Mouse (Mus musculus): ENCODE data around the gene Anks1b. TPM values are rescaled to one million over a fixed set of nuclear protein-coding genes. Genes with fewer than 3 reads are reported as not detected.
A peak's percentile ranks its signal among the peaks of the same experiment; 100 is the strongest.

Anks1b gene
- polyA plus RNA-seq, 1 experiment from 2014 or later: 1.9 TPM

DNA sequence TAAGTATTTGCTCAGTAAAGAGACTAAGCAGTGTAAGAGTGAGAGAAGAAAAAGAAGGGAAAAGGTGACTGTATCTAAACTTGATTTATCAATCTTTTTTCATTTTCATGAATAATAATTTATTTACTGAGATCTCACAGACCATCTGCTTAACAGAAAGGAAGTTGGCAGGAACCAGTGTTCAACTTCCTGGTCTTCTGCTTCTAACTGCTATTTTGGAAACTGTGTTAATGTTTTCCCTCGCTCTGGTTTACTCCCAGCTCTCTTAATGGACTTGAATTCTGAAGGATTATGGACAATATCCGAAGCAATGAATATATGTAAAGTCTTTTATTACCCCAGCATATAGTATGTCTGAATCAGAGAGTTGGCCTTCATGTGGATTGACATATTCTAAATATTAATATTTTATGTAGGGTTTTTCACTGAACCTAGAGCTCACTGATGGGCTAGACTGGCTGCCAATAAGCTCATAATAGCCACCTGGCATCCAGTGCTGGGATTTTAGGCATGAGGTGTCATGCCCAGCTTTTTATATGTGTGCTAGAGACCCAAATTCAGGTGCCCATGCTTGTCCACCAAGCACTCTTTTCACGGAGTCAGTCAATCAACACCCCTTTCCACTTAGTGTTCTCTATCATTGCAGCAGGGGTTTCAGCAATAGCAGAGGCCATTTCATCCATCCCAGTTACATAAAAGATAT is 349.6 kb downstream of the Anks1b start:
- Histone ChIP-seq H3K9me3 (ENCODE audit: control insufficient read depth) (no peaks in the 10 kb centered on the region), H3K36me3 (ENCODE audit: control insufficient read depth, insufficient read depth) (no peaks in the 10 kb centered on the region), H3K4me1 (replicated peaks; ENCODE audit: control insufficient read depth, insufficient read depth, low read length) (no peaks in the 10 kb centered on the region), H3K9ac (ENCODE audit: low read depth, low read length) (no peak overlapping the region), H3K4me2 (replicated peaks; ENCODE audit: low read depth) (no peak overlapping the region), H3K4me3 (ENCODE audit: low read depth, low read length) (no peak overlapping the region), H3K27me3 (replicated peaks; ENCODE audit: control insufficient read depth, insufficient read depth, low read length) (no peaks in the 10 kb centered on the region), H3K27ac (ENCODE audit: low read depth, low read length) (no peak overlapping the region)
- WGBS: 76% methylated on average over 3 of the region's 3 CpGs
- TF ChIP-seq CTCF (IDR thresholded peaks at IDR 0.05; ENCODE audit: low read depth): no peak
- no peak for ATAC-seq

DNA sequence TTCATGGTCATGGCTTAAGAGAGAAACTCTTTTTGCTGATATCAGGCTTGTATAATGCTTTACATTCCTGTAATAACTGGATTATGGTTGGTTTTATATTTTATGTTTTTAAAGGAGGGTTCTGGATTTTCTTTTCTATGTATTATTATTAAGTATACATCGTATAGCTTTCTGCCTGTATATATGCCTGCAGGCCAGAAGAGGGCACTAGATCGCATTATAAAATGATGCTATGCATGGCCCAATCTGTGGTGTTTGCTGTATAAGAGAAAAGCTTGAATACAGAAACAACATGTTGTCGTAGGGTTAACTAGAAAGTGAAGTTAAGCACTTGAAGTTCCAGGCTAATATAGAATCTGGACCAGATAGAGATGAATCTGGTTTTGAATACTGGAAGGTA is 362.0 kb downstream of the Anks1b start:
- Histone ChIP-seq H3K4me2 (replicated peaks; ENCODE audit: low read depth) (no peak overlapping the region), H3K4me1 (replicated peaks; ENCODE audit: control insufficient read depth, insufficient read depth, low read length) (no peaks in the 10 kb centered on the region), H3K9me3 (ENCODE audit: control insufficient read depth) (0 out of 2 replicates have a peak, but pooled peaks cover 4% of the 10 kb centered on the region), H3K36me3 (ENCODE audit: control insufficient read depth, insufficient read depth) (no peaks in the 10 kb centered on the region), H3K27ac (ENCODE audit: low read depth, low read length) (no peak overlapping the region), H3K4me3 (ENCODE audit: low read depth, low read length) (no peak overlapping the region), H3K9ac (ENCODE audit: low read depth, low read length) (no peak overlapping the region), H3K27me3 (replicated peaks; ENCODE audit: control insufficient read depth, insufficient read depth, low read length) (no peaks in the 10 kb centered on the region)
- 81% methylated on average over 3 of the region's 3 CpGs for WGBS
- no peak for ATAC-seq
- peak; percentile 30 for TF ChIP-seq CTCF (IDR thresholded peaks at IDR 0.05; ENCODE audit: low read depth)

DNA sequence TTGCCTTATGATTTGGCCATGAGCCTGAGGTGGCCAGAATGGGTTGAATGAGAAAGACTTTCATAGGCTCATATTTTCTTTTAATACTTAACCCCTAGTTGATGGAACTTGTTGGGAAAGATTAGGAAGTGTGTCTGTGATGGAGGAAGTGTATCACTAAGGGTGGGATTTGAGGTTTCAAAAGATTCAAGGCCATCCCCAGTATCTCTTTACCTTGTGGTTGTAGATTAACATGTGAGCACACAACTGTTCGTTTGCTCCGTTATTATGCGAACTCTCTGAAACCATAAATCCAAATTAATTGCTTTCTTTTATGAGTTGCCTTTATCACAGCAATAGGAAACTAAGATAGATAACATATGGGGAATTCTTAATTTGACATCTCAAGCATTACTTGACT is 364.0 kb downstream of the Anks1b start:
- Histone ChIP-seq H3K36me3 (ENCODE audit: control insufficient read depth, insufficient read depth) (no peaks in the 10 kb centered on the region), H3K4me1 (replicated peaks; ENCODE audit: control insufficient read depth, insufficient read depth, low read length) (no peaks in the 10 kb centered on the region), H3K27ac (ENCODE audit: low read depth, low read length) (no peak overlapping the region), H3K9ac (ENCODE audit: low read depth, low read length) (no peak overlapping the region), H3K27me3 (replicated peaks; ENCODE audit: control insufficient read depth, insufficient read depth, low read length) (no peaks in the 10 kb centered on the region), H3K9me3 (ENCODE audit: control insufficient read depth) (0 out of 2 replicates have a peak, but pooled peaks cover 4% of the 10 kb centered on the region), H3K4me3 (ENCODE audit: low read depth, low read length) (no peak overlapping the region), H3K4me2 (replicated peaks; ENCODE audit: low read depth) (no peak overlapping the region)
- 49% methylated on average over 3 of the region's 3 CpGs for WGBS
- TF ChIP-seq CTCF (IDR thresholded peaks at IDR 0.05; ENCODE audit: low read depth): no peak
- no peak for ATAC-seq

DNA sequence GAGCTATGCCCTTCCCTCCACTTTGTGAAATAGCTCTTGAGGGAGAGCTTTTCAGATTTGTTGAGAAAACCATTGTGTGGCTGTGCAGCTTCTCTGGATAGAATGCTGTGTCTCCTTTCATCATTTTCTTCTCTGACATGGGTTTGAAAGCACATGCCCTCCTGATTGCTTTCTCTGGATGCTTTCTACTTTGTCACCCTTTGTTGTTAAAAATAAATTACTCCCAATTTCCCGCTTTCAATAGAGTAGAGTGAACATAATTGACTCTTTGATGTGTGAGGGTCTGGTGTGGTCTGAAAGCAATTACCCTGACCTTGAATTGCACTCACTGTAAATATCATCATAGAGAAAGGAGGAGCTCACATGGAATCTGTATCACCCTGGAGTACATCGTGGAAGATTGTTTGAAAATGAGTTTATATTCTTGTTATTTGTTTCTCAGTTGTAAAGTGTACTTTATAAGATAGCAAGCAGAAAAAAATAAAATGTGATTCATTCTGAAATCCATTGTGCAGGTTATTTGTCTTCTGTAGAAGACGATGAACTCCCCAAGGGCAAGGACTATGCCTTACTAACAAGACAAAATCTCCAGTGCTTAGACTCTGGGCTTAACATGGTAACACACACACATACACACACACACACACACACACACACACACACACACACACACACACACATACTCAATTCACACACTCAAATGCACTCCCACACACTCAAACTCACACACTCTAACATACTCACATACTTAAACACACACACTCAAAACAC is 385.8 kb downstream of the Anks1b start:
- H3K36me3 ChIP-seq (ENCODE audit: control insufficient read depth, insufficient read depth): no peaks in the 10 kb centered on the region
- no peak overlapping the region for H3K4me3 ChIP-seq (ENCODE audit: low read depth, low read length)
- no peaks in the 10 kb centered on the region for H3K4me1 ChIP-seq (replicated peaks; ENCODE audit: control insufficient read depth, insufficient read depth, low read length)
- no peak overlapping the region for H3K9ac ChIP-seq (ENCODE audit: low read depth, low read length)
- no peaks in the 10 kb centered on the region for H3K9me3 ChIP-seq (ENCODE audit: control insufficient read depth)
- no peaks in the 10 kb centered on the region for H3K27me3 ChIP-seq (replicated peaks; ENCODE audit: control insufficient read depth, insufficient read depth, low read length)
- no peak overlapping the region for H3K4me2 ChIP-seq (replicated peaks; ENCODE audit: low read depth)
- H3K27ac ChIP-seq (ENCODE audit: low read depth, low read length): no peak overlapping the region
- whole genome bisulfite sequencing: 42% methylated on average over 3 of the region's 3 CpGs
- TF ChIP-seq CTCF (IDR thresholded peaks at IDR 0.05; ENCODE audit: low read depth): no peak
- no peak for ATAC-seq

DNA sequence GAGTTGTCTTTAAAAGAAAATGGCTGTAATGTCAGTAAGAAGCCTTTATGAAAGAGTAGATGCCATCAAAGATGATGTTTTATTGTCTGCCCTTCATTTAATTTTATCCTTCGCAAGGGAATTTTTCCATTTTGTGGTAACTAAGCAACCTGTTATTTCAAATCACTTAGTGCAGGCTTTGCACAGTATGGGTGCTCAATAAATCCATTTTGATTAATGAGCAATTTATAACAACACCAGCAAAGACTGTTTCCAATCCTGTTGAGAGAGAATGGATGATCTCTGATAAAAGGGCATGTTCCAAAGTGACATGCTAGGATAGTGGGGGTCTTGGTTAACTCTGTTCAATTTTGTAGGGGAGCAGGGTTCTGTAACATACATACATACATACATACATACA is 398.0 kb downstream of the Anks1b start:
- 76% methylated on average over 1 of the region's 1 CpGs for WGBS
- no peaks in the 10 kb centered on the region for H3K36me3 ChIP-seq (ENCODE audit: control insufficient read depth, insufficient read depth)
- no peak overlapping the region for H3K4me3 ChIP-seq (ENCODE audit: low read depth, low read length)
- H3K9ac ChIP-seq (ENCODE audit: low read depth, low read length): no peak overlapping the region
- H3K4me1 ChIP-seq (replicated peaks; ENCODE audit: control insufficient read depth, insufficient read depth, low read length): no peaks in the 10 kb centered on the region
- TF ChIP-seq CTCF (IDR thresholded peaks at IDR 0.05; ENCODE audit: low read depth): no peak
- no peaks in the 10 kb centered on the region for H3K9me3 ChIP-seq (ENCODE audit: control insufficient read depth)
- H3K4me2 ChIP-seq (replicated peaks; ENCODE audit: low read depth): no peak overlapping the region
- H3K27ac ChIP-seq (ENCODE audit: low read depth, low read length): no peak overlapping the region
- ATAC-seq: no peak
- no peaks in the 10 kb centered on the region for H3K27me3 ChIP-seq (replicated peaks; ENCODE audit: control insufficient read depth, insufficient read depth, low read length)

DNA sequence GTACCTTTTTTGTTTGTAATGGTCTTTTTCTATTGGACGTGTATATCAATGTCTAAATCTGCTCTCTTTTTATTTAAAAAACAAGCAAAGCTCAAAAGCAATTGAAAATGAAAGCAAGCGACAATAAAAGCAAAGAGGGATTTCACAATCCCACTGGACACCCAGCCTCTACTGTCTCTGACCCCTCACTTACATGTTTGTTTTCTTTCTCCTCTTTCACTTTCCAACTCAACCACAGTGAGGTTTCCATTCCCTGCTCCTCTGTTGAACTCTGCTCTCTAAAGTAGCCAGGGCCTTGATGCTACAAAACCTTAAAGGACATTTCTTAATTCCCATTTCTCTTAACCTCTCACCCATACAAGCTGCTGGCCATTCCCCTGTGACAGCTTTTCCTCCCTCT is 400.0 kb downstream of the Anks1b start:
- Histone ChIP-seq H3K9ac (ENCODE audit: low read depth, low read length) (no peak overlapping the region), H3K4me3 (ENCODE audit: low read depth, low read length) (no peak overlapping the region), H3K36me3 (ENCODE audit: control insufficient read depth, insufficient read depth) (no peaks in the 10 kb centered on the region), H3K27ac (ENCODE audit: low read depth, low read length) (no peak overlapping the region), H3K9me3 (ENCODE audit: control insufficient read depth) (no peaks in the 10 kb centered on the region), H3K4me1 (replicated peaks; ENCODE audit: control insufficient read depth, insufficient read depth, low read length) (no peaks in the 10 kb centered on the region), H3K27me3 (replicated peaks; ENCODE audit: control insufficient read depth, insufficient read depth, low read length) (no peaks in the 10 kb centered on the region), H3K4me2 (replicated peaks; ENCODE audit: low read depth) (no peak overlapping the region)
- ATAC-seq: no peak
- TF ChIP-seq CTCF (IDR thresholded peaks at IDR 0.05; ENCODE audit: low read depth): no peak
- whole genome bisulfite sequencing: 74% methylated on average over 2 of the region's 2 CpGs

Measured in intestine, postnatal 0 days (tissue).